Mouse (Mus musculus) small intestine, adult 2 months (tissue): ENCODE data around the gene Urb2. TPM values are rescaled to one million over a fixed set of nuclear protein-coding genes. Genes with fewer than 3 reads are reported as not detected.
"Not testable (repeated sequence)": the region's sequence is repeated elsewhere in the genome, so short reads cannot be mapped to it uniquely, and the experiment has no call there.

ENCODE experiments used
- H3K27ac ChIP-seq: fragments of 200-500 bp; 2 replicates; pipeline ENCODE4 v1.5.1; 2012; ENCODE audit warnings: low read depth, low read length, control low read depth, inconsistent platforms; ENCODE audit not compliant: insufficient read depth
- H3K27me3 ChIP-seq: fragments of 200-500 bp; 2 replicates; pipeline ENCODE4 v1.6.1; 2012; ENCODE audit warnings: mild to moderate bottlenecking, moderate library complexity, low read length, inconsistent platforms; ENCODE audit not compliant: control insufficient read depth, insufficient read depth
- H3K36me3 ChIP-seq: fragments of 200-500 bp; 2 replicates; pipeline ENCODE4 v1.6.1; 2012; ENCODE audit warnings: mild to moderate bottlenecking, low read length, control low read depth, inconsistent platforms; ENCODE audit not compliant: control insufficient read depth, insufficient read depth
- H3K4me1 ChIP-seq: fragments of 200-500 bp; 2 replicates; pipeline ENCODE4 v1.6.1; 2012; ENCODE audit warnings: low read length, inconsistent platforms, mixed read lengths; ENCODE audit not compliant: control insufficient read depth, insufficient read depth, insufficient read length
- H3K4me3 ChIP-seq: fragments of 200-500 bp; 2 replicates; pipeline ENCODE4 v1.5.1; 2012; ENCODE audit warnings: low read depth, mild to moderate bottlenecking, control low read depth, inconsistent platforms, low read length, moderate library complexity
- CTCF ChIP-seq: fragments of 200-500 bp; IDR thresholded peaks from 2 replicates; pipeline ENCODE4 v1.5.1; 2012; ENCODE audit warnings: low read depth, mild to moderate bottlenecking, control low read depth, inconsistent platforms, low read length, moderate library complexity, mixed read lengths; ENCODE audit not compliant: insufficient replicate concordance, insufficient read length; ENCODE audit errors: extremely low read depth
- POLR2A ChIP-seq: fragments of 200-500 bp; IDR thresholded peaks from 2 replicates; pipeline ENCODE4 v1.6.1; 2012; ENCODE audit warnings: low read depth, mild to moderate bottlenecking, control low read depth, inconsistent platforms, low read length, moderate library complexity
- WGBS: fragments of 180-500 bp; shearing (Covaris S2); methylation state at CpG from one replicate; pipeline ENCODE4 v1.1.7; 2018; 5-methylcytosine and 5-hydroxymethylcytosine counted together
- polyA plus RNA-seq: library from polyadenylated mRNA; depleted of rRNA; stranded (reverse); fragments of >200 nt; gene quantifications from 2 replicates; pipeline ENCODE4 v1.2.3, GENCODE M21; 2012

Urb2 gene
- polyA plus RNA-seq, 1 experiment: 2.5 TPM

DNA sequence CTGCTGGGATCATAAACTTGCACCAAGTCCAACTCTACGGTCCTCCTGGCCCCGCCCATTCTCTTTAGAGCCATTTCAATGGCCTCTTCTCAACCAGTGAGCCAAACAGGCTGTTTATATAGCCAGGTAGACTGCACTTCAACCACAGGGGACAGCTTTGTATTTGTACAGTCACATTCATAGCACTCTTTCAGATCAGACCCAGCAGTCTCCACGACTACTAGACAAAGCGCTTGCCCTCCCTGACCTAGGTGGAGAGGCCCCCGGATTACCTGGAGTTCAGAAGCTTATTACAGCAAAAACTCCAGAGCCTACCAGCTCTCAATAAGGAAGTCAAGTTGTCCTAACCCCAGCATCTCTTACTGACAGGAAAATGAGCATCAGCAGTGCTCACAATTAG, 27.7 kb upstream of the Urb2 start:
- WGBS: 42% methylated on average over 5 of the region's 5 CpGs
- Histone ChIP-seq H3K4me1 (peaks cover 11% of the 10 kb centered on the region), H3K36me3 (peaks cover 11% of the 10 kb centered on the region), H3K4me3 (no peak overlapping the region), H3K27me3 (no peaks in the 10 kb centered on the region), H3K27ac (peak overlapping the region; percentile 62)
- TF ChIP-seq POLR2A: no peak
- TF ChIP-seq CTCF: no peak

DNA sequence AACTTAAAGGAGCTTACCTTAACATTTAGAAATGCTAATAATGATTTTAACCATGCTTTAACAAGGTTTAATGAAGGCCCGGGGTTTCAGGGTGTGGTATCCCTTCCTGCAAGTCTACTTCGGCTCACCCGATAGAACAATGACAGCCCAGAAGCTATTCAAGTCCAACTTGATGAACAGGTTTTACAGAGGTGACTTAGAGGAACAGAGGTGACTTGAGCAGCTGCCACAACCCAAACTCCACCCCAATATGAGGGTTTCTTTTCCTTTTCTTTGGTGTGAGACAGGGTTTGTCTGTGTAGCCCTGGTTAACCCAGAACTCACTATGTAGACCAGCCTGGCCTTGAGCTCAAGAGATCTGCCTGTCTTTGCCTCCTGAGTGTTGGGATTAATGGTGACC, 27.3 kb upstream of the Urb2 start:
- H3K27ac ChIP-seq: peak overlapping the region; percentile 62
- TF ChIP-seq CTCF (no peak), POLR2A (no peak)
- H3K27me3 ChIP-seq: no peaks in the 10 kb centered on the region
- peaks cover 13% of the 10 kb centered on the region for H3K36me3 ChIP-seq
- WGBS: 24% methylated on average over 3 of the region's 3 CpGs
- no peak overlapping the region for H3K4me3 ChIP-seq
- peaks cover 8% of the 10 kb centered on the region for H3K4me1 ChIP-seq

DNA sequence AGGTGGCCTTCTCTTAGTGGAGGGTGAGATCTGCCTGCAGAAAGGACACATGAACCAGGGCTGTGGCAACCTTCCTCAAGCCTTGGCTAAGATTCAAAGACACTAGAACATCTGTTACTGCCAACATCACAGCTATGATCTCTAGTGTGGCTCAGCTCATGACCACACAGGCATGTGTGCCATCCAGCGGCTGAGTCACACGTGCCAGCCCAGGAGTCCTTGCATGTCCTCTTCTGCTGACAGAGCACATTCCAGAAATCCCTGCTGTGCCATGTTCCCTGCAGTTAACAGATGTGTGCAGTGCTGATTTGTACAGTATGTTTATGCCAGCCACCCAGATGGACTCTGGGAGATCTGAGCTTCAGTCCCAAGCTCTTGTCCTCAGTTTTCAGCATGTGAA, 21.7 kb upstream of the Urb2 start:
- H3K27ac ChIP-seq: no peak overlapping the region
- 58% methylated on average over 2 of the region's 2 CpGs for WGBS
- peaks cover 48% of the 10 kb centered on the region for H3K36me3 ChIP-seq
- no peaks in the 10 kb centered on the region for H3K27me3 ChIP-seq
- TF ChIP-seq POLR2A: no peak
- TF ChIP-seq CTCF: no peak
- H3K4me3 ChIP-seq: no peak overlapping the region
- peaks cover 2% of the 10 kb centered on the region; the same call in 1 of the 2 replicates for H3K4me1 ChIP-seq

DNA sequence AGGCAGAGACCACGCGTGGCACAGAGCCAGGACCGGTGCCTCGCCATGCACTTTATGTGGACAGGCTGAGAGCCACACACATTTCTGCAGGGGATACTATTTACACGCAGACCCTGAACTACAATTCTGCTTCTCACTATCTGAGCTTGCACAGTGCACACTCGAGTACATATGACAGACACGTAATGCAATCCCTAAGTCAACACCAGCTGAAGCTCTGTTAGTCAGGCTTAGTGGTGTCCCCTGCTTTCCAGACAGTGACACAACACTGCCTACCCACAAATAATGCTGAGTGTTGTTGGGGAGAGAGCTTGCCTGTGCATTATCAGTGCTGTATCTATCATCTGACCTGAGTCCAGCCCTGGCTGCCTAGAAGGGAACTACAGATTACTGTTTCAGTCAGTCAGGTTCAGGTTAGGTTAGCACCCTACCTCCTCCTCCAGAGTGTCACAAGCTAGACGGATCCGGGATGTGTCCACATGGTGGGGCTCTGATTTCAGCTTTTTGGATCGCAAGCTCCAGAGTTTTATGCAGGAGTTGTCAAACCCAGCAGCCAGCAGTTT, 18.7 kb upstream of the Urb2 start:
- H3K4me1 ChIP-seq: no peaks in the 10 kb centered on the region
- 87% methylated on average over 10 of the region's 10 CpGs for WGBS
- no peak for TF ChIP-seq CTCF
- peaks cover 62% of the 10 kb centered on the region for H3K36me3 ChIP-seq
- no peak overlapping the region for H3K4me3 ChIP-seq
- H3K27ac ChIP-seq: no peak overlapping the region
- no peaks in the 10 kb centered on the region for H3K27me3 ChIP-seq

DNA sequence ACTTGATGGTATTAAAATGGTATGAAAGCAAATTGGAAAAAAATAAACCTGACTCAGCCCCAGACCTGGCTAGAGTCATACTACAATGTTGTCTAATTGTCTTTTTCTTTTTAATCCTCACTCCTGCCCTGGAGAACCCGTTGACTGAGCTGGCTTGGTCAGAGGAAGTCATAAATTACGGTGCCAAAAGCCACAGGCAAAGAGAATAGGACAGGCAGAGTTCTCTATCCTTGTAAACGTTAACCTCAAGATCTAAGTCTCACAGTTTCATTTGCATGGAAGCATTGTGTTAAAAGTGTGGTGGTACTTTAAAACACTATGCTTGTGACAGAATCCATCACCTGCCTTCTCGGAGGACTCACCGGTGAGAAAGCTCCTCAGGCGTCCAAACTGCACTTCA, 13.5 kb upstream of the Urb2 start:
- Histone ChIP-seq H3K36me3 (peaks cover 56% of the 10 kb centered on the region), H3K4me1 (peaks cover 5% of the 10 kb centered on the region; the same call in 1 of the 2 replicates), H3K27ac (no peak overlapping the region), H3K4me3 (no peak overlapping the region), H3K27me3 (no peaks in the 10 kb centered on the region)
- 75% methylated on average over 6 of the region's 6 CpGs for WGBS
- no peak for TF ChIP-seq CTCF

GRCm38 (mm10) chr8:124011580-124011979, 9.7 kb upstream of the Urb2 start:
- no peak overlapping the region for H3K4me3 ChIP-seq
- TF ChIP-seq POLR2A: no peak
- TF ChIP-seq CTCF: no peak
- H3K4me1 ChIP-seq: peaks cover 11% of the 10 kb centered on the region
- 23% methylated on average over 3 of the region's 3 CpGs for WGBS
- peaks cover 27% of the 10 kb centered on the region for H3K36me3 ChIP-seq
- no peaks in the 10 kb centered on the region for H3K27me3 ChIP-seq
- H3K27ac ChIP-seq: no peak overlapping the region

DNA sequence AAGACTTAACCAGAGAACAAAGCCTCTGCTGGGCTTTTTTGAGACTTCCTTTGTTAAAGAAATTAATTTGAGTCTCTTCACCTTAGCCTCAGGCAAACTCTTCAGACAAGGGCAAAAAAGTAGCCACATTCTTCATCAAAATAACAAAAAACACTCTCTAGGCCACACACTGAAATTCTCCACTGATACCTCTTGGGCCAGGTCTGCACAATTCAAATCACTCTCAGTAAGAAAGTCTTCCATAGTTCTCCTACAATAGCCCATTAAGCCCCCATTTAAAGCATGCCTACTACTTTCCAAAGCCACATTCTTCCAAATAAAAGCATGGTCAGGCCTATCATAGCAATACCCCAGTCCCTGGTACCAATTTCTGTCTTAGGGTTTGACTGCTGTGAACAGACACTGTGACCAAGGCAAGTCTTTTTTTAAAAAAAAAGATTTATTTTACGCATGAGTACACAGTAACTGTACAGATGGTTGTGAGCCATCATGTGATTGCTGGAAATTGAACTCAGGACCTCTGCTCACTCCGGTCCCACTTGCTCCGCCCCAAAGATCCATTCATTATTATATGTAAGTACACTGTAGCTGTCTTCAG, 9.2 kb upstream of the Urb2 start:
- no peaks in the 10 kb centered on the region for H3K27me3 ChIP-seq
- peaks cover 22% of the 10 kb centered on the region for H3K36me3 ChIP-seq
- no peak overlapping the region for H3K4me3 ChIP-seq
- WGBS: 83% methylated on average over 3 of the region's 3 CpGs
- peaks cover 11% of the 10 kb centered on the region for H3K4me1 ChIP-seq
- no peak overlapping the region for H3K27ac ChIP-seq
- no peak for TF ChIP-seq CTCF
- TF ChIP-seq POLR2A: no peak

GRCm38 (mm10) chr8:124014299-124014698, 7.0 kb upstream of the Urb2 start:
- H3K36me3 ChIP-seq, H3K27me3 ChIP-seq, H3K4me3 ChIP-seq: not testable (repeated sequence)
- Histone ChIP-seq H3K4me1 (peaks cover 13% of the 10 kb centered on the region), H3K27ac (peak overlapping the region; percentile 85)
- WGBS: 68% methylated on average over 7 of the region's 7 CpGs
